Mouse (Mus musculus): Measurements from ENCODE around the gene Brinp2.
A peak's percentile ranks its signal among the peaks of the same experiment; 100 is the strongest.

Gene Brinp2

GRCm38 (mm10) chr1:158285198-158285597 is 70.9 kb downstream of the Brinp2 start:
- no peak for DNase-seq

- DNase-seq, result no peak
Measured at GRCm38 (mm10) chr1:158283869-158284268, 72.3 kb downstream of the Brinp2 start.

GRCm38 (mm10) chr1:158272058-158272457 is 84.1 kb downstream of the Brinp2 start:
- no peak for DNase-seq

- DNase-seq, result no peak
Measured at GRCm38 (mm10) chr1:158267020-158267571, 89.0 kb downstream of the Brinp2 start.

GRCm38 (mm10) chr1:158266293-158267019 is 89.7 kb downstream of the Brinp2 start:
- peak; percentile 23 for DNase-seq

- DNase-seq, result no peak
Measured at GRCm38 (mm10) chr1:158259516-158260235, 96.5 kb downstream of the Brinp2 start.

GRCm38 (mm10) chr1:158258685-158259292 is 97.3 kb downstream of the Brinp2 start:
- no peak for DNase-seq

- no peak for DNase-seq
Measured at GRCm38 (mm10) chr1:158255912-158256680, 100.0 kb downstream of the Brinp2 start.

GRCm38 (mm10) chr1:158252682-158253222 is 103.4 kb downstream of the Brinp2 start:
- no peak for DNase-seq

GRCm38 (mm10) chr1:158248266-158248665 is 107.9 kb downstream of the Brinp2 start:
- no peak for DNase-seq

- DNase-seq, result no peak
Measured at GRCm38 (mm10) chr1:158246476-158247153, 109.5 kb downstream of the Brinp2 start.

- DNase-seq, result no peak
Measured at GRCm38 (mm10) chr1:158245486-158245885, 110.6 kb downstream of the Brinp2 start.

- DNase-seq, result no peak
Measured at GRCm38 (mm10) chr1:158244016-158244415, 112.1 kb downstream of the Brinp2 start.

- DNase-seq, result no peak
Measured at GRCm38 (mm10) chr1:158241848-158242556, 114.1 kb downstream of the Brinp2 start.

- no peak for DNase-seq
Measured at GRCm38 (mm10) chr1:158239841-158240240, 116.3 kb downstream of the Brinp2 start.

- no peak for DNase-seq
Measured at GRCm38 (mm10) chr1:158238722-158239121, 117.4 kb downstream of the Brinp2 start.

- DNase-seq, result no peak
Measured at GRCm38 (mm10) chr1:158228687-158229224, 127.4 kb downstream of the Brinp2 start.

GRCm38 (mm10) chr1:158227239-158227638 is 128.9 kb downstream of the Brinp2 start:
- no peak for DNase-seq

- DNase-seq, result no peak
Measured at GRCm38 (mm10) chr1:158226689-158227088, 129.4 kb downstream of the Brinp2 start.

GRCm38 (mm10) chr1:158221048-158221447 is 135.1 kb downstream of the Brinp2 start:
- DNase-seq, result no peak

- no peak for DNase-seq
Measured at GRCm38 (mm10) chr1:158220148-158220547, 136.0 kb downstream of the Brinp2 start.
